Mouse (Mus musculus) testis, adult 2 months (tissue): ENCODE data around the gene Rtn4rl1.

ENCODE experiments used
- CTCF ChIP-seq: fragments of 200-500 bp; IDR thresholded peaks from 2 replicates; pipeline ENCODE4 v1.5.1; 2012; ENCODE audit warnings: low read depth, mild to moderate bottlenecking, inconsistent platforms, low read length, moderate library complexity; ENCODE audit not compliant: control insufficient read depth, insufficient read depth, insufficient replicate concordance
- POLR2A ChIP-seq: fragments of 200-500 bp; IDR thresholded peaks from 2 replicates; pipeline ENCODE4 v1.6.1; 2012; ENCODE audit warnings: low read depth, mild to moderate bottlenecking, inconsistent platforms, low read length, moderate library complexity; ENCODE audit not compliant: control insufficient read depth

DNA sequence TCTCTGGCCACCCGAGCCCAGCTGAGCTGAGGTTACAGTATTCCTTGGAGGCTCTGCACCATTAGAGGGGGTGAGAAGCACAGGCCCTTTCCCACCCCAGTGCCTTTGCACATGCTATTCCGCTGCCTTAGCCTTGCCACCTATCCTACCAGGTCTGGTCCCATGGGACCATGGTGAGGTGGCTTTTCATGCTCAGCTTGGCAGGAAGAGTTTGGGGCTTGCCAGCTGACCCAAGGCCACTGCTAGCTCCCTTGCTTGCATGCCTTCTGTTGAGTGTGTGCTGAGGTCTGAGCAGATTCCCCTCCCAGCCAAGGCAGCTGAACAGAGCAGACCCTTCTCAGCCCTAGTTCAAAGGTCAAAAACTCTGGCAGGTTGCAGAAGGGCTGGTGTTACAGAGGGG lies 67.4 kb downstream of the Rtn4rl1 start:
- TF ChIP-seq CTCF = no peak
- no peak for TF ChIP-seq POLR2A
